Mouse (Mus musculus) megakaryocyte-erythroid progenitor cell, adult 5-6 weeks (primary cell): ENCODE results near the gene Esrrg. TPM values are rescaled to one million over a fixed set of nuclear protein-coding genes. Genes with fewer than 3 reads are reported as not detected.

Source experiments
- ATAC-seq: replicated peaks from 2 replicates; pipeline ENCODE4 v1.8.0; 2016; ENCODE audit warnings: mild to moderate bottlenecking, inconsistent platforms; ENCODE audit not compliant: severe bottlenecking, poor library complexity, low FRiP score, low TSS enrichment
- total RNA-seq, 2 experiments: library from RNA; stranded (forward) in 1 of 2; stranded (reverse) in 1 of 2; fragments of 200-1000, 215-1000 nt in 1 of 2; fragments of >200 nt in 1 of 2; fragmentation: Nextera tagmentation in 1 of 2; gene quantifications; 2 replicates each; pipeline ENCODE4 v1.2.3; 2014 to 2017

The Esrrg gene
- total RNA-seq, 2 experiments from 2014 or later, result not detected

DNA sequence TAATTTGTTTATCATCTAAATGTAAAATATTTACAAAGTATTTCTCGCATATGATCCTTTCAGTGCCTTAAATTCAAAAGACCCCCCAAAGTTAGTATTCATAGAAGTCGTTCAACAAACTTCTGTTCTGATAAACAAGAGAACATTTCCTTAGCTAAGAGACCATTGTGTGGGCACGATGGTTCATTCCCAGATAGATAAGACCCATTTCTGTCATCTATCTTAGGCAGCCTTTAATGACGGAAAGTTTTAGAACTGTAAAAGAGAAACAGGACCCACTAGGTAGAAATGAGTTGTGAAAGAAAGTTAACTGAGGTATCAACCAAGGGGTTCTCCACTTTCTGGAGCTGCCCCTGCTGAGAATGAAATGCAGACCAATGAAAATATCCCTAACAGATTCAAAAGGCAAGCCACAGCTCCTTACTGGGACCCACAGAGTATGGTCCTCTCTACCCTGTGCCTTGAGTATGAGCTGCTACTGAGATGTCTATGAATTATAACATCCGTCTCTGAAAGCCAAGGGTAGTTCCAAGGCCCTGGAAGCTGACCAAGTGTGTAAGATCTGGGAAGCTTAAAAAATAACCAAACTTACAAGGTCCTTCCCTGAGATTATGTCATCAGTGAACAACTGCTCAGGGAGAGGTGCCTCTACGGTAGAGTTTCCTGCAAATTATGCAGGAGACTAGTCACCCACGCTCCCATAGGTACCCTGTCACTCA is 548.8 kb downstream of the Esrrg start:
- no peak for ATAC-seq

DNA sequence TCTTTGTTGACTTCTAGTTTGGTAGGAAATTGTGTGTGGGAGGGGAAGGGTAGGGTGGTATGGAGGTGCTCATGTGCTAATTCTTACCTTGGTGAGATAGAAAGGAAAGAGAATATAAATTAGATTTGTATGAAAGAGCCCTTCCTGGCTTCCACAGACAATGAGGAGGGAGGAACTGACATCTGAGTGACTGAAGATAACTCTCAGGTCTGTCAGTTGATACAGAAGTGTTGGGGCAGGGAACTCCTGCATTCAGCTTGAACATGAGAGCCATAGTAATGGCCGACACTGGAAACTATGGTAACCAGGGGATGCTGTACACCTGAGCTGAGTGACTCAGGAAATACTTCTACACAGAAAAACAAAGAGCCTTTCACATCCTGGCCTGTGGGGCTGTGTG is 550.1 kb downstream of the Esrrg start:
- no peak for ATAC-seq

DNA sequence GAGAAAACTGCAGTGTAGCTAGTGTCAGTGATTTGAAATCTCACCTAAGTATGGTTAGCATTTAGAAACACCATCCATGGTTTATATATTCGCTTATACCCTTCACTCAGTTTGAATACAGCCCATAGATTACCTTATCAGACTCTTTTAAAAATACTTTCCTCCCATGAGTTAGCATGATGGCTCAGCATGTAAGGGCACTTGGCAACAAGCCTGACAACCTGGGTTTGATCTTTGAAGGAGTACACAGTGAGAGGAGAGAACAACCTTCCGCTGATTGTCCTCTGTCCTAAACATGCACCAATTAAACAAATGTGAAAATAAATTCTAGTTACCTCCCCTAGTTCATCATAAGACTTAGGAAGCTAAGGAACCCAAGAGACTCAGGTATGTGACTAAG is 550.5 kb downstream of the Esrrg start:
- ATAC-seq, result no peak

DNA sequence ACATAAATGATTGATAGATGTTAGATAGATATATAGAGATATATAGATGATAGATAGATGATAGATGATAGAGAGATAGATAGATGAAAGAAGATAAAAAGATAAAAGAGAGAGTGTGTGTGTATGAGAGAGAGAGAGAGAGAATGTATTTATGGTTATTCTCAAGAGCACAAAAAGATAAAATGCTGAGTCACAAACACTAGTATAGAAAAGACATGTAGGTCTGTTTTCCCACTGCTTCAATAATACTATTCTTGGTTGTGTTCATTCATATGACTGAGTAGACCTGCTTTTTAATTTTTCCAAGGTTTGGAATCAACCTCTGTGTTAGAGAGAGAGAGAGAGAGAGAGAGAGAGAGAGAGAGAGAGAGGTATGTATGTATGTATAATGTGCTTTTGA is 554.5 kb downstream of the Esrrg start:
- no peak for ATAC-seq

DNA sequence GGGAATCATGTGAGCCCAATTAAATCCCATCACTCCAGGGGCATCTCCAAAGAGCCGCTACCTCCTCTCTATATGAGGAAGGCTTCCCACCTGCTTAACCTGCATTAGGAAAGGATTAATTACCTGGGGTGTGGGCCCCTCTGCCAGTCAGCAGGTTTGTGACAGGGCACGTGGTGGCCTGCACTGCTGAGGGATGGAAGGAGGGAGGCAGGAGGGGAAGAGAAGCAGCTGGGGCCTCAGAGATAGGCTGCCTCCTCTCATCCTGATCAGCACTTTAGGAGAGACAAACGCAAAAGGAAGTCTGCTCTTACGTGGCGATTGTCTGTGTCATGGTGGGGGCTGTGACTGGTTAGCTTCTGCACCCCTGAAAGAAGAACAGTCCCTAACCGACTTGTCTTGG is 555.7 kb downstream of the Esrrg start:
- no peak for ATAC-seq

DNA sequence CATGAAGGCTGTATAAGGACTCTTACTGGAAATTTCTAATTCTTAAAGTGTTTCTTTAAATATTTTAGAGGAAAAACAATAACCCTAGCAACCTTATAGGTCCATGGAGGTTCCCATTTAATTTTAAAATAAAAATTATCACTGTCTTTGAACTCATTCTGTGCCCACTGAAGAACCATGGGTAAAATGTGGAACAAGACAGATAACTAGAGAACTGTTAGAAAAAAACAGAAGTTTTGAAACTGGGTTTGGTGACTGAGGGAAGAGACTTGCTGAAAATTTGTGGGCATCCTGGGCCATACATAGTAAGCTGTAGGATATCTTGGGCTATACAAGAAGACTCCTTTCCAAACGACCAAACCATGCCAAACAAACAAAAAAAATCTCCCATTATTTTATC is 565.3 kb downstream of the Esrrg start:
- no peak for ATAC-seq

DNA sequence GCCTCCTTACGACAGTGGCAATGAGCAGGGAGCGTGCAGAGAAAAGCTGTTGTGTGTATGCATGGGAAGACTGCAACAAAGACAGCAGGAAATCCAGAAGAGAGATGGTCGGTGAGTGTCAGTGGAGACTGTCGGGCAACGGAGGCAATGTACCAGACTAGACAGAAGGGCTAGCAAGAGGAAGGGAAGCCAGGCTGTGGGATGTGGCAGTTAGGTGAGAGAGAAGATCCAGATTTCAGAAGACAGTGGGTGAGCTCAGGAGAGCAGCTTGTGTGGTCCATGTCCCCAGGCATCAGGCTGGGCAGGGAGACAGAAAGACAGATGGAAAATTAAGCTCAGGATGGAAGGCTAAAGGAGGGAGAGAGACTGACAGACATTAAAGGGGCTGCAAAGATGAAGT is 574.4 kb downstream of the Esrrg start:
- ATAC-seq, result no peak

DNA sequence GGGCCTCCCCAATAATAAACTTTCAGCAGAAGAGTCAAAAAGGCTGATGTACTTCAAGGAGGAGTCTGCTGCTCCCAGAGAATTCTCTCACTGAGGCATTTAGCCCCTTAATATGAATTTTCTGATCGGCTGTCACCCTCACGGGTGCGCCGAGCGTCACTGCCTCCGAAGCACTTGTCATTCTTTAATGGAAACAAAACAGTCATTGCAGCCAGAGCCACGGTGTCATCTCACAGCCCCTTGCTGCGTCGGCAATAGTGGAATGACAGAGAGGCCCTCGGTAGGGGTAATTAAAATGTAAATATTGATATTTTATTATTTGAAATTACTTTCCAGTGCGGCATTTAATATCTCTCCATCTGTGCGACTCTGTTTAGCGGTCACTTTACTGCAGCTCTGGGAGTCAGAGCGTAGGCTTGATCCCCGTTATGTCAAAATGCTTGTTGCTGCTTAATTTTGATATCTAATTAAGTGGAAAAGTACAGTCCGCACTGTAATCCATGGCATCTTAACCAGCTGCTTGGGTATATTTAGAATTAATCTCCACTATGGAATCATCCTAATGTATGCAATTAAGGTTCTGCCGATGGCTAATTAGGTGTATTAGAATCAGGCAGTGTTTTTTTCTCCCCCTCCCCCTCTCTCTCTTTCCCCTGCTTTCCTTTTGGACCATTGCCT is 578.0 kb downstream of the Esrrg start:
- ATAC-seq, result no peak

DNA sequence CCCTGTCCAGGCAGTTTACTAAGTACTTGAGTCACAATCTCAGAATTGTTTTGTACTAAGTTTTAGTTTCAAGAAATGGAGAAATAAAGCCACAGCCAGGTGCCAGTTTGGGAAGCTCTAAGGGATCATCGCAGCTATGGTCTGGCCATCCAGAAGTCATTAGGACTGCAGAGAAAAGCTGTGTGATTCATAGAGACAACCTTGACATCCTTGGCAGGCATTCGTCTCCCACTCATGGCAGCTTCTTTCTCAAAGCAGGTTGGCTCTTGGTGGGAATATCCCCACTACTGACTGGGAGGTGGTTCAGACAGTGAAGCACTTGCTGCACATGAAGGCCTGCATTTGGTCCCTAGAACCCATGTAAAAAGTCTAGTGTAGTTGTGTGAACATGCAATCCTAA is 584.4 kb downstream of the Esrrg start:
- no peak for ATAC-seq

DNA sequence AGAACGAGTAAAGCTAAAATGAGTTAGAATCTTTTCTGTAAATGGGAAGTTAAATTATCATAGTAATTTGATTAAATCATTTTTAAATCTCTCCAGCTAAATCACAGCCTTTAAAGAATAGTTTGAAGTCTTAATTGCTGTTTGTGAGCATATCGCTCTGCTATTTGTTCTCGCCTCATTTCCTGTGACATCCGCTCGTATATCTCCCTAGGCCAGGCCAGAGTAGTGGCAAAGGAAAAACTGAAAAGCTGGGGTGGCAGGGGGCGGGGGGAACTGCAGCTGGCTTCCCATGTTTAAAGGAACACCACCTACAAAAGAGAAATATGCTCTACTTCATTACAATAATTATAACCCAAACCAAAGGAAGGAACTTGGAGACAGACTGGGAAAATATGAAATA is 598.8 kb downstream of the Esrrg start:
- no peak for ATAC-seq

DNA sequence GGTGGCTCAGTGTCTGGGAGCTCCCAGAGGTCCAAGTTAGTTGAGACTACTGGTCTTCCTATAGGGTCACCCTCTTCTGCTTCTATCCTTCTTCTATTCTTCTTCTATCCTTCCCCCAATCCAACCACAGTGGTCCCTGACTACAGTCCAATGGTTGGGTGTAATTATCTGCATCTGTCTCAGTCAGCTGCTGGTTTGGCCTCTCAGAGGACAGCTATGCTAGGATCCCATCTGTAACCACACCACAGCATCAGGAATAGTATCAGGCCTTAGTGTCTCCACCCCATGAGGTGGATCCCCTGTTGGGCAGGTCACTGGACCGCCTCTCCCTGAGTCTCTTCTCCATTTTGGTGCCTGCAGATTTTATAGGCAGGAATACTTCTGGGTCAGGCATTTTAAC is 600.4 kb downstream of the Esrrg start:
- ATAC-seq, result no peak

DNA sequence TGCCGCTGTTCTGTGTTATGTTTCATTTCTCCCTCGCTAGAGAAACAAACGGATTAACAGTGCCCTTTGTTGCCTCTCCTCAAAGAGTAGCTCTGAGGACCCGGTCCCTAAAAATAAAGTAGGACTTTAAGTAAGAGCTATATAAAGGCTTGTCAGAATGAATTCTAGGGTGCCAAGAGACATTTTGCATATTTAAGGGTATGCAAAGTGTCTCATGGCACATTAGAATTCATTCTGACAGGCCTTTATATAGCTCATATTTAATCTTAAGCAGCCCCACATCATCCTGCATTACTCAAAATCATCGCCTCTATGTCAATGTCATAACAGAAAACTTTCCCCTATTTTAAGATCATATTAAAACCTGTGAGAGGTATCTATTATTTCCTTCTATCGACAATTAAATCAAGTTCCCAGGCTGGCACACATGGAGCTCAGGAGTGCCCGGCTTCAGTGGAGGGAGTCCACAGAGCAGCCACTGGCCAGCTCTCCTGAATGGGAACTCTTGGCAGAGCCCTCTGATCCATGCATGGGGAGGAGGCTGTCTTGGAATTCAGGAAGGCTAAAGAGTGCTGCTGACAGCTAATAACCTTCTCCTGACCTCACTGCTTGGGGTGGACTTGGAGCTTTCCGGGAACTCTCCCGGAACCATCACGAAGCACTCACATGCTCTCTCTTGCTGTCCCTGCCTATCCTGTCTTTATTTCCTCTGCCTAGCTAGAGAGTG is 606.5 kb downstream of the Esrrg start:
- ATAC-seq, result no peak

DNA sequence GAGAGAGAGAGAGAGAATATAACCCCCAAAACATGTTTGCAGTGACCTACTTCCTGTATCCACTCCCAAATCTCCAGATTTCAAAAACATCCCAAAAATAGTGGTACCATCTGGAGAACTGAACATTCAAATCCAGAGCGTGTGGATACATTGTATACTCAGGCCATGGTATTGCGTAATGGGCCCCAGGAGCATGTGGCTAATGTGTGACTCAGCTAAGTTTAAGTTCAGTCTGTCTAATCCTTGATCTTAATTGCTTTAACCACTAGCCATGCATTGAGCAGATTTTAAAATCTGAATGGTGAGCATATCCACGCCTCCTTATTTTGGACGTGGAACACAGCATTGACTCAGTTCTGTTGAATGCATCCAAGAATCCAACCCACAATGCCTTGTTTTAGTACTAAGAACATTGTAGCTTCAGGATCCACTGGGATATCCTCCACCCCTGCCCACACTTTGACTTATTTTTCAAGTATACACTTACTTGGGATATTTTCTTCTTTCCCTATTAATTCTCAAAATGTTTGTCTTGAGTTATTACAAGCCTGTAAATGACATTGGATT is 612.7 kb downstream of the Esrrg start:
- no peak for ATAC-seq

DNA sequence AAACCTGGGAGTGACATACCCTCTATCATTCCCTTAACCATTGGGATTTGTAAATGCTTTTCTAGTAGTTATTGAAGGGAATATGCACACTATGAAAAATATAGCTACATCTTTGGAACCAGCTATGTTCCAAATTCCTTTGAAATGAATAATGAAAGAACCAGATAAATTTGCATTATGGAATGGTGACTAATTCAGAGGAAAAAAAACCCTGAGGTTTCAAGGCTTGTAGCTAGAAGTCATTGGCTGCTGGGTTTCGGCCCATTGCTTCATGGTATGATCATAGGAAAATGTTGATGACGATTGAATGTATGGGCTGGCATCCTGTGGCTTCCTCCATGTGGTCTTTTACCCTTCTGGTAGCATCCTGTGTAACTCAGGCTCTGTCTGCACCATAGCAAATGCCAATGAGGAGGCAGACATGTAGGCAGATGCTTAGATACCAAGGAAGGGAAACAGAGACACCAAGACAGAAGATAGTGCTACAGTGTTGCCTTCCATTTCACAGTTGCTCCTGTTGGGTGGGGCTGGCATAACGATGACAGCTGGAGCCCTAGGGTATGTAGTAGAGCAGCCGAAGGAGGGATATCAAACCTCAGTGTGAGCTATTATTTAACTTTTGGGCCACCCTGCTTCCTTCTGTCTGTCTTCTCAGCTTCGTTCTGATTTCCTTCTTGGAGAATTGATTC is 624.6 kb downstream of the Esrrg start:
- no peak for ATAC-seq

DNA sequence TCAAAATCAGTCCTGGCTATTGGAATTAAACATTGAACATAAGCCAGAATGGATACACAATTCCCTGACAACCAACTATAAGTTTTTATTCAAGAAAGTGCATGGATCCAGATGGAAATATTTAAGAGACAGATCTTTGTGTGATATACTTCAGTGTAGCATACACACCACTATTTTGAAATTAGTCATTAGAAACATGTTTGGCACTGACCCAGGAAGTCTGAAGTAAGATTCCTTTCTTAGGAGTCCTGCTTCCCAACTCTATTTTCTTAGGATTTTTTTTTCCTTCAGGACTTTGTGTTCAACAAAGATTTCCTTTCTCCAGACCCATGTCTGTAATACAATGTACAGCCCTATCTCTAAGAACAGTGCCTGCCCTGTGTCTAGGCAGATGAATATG is 630.0 kb downstream of the Esrrg start:
- ATAC-seq, result no peak

DNA sequence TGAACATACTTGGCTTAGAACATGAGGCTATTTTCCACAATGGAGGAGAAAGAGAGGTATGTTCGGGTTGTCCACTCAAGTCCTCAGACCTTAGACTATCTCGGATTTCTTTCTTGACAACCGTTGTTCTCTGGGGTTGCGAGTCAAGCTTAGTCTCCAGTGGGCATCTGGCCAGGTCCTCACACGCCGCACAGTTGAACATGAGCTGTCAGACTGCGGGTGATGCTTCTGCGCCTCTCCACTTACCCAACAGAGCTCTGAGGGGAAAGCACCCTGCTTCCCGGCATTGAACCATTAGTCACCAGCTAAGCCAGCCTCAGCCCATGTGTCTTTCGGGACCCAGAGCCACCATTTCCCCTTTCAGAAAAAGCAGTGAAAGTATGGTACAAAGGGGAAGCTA is 633.2 kb downstream of the Esrrg start:
- ATAC-seq, result no peak

DNA sequence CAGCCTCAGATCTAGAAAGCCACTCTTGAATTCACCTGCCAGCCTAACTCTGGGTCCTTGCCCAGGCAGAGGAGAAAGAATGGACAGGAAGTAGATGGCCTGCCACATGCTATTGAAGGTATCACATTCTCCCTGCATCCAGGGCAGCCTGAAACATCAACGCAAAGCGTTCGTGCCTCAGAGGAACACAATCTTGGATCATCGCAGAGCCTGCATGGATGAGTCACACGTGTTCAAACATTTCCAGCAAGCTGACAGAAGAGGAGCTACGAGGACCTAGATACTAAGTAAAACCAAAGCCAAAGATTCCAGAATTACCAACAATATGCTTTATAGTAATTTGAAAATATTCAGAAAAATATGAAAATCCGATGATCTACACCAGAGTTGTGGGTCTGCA is 648.9 kb downstream of the Esrrg start:
- no peak for ATAC-seq

DNA sequence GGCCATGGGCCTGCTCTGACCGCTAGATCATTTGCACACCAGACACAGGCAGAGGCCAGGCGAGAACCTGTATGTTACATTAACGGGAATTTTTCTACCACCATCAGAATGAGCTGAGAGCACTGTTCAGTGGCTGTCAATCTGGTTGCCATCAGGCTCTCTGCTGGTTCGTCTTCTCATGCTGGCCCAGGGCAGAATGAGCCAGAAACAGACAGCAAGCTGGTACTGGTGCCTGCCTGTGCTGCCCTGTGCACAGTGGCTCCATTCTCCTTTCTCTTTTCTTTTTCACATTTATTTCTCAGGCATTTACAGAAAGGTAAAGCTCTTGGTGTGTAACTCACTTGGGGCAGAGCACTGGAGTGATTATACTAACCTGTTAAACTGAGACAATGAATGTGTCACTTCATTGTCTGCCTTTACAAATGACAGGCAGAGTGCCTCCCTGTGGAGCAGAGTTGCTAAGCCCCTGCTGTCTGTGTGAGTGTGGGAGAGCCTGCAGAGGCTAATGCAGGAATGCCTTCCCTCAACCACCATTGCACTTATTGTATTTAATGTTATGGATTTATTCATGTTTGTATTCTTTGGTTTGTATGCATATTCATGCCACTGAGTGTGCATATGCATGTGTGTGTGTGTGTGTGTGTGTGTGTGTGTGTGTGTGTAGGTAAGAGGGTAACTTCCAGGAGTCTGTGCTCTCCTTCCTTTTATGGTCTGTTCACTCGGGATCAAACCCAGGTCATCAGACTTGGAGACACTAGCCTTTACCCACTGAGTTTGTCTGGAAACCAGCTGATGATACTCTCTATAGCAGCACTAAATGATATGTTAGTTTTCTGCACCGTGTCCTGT is 651.9 kb downstream of the Esrrg start:
- ATAC-seq, result no peak
